Mouse (Mus musculus): ENCODE results near the gene Slc22a6. TPM values are rescaled to one million over a fixed set of nuclear protein-coding genes. Genes with fewer than 3 reads are reported as not detected.
A peak's percentile ranks its signal among the peaks of the same experiment; 100 is the strongest.

Gene Slc22a6
- not detected for total RNA-seq (2021)
- long read RNA-seq, experiment 1 = 0 reads
- long read RNA-seq, experiment 2 = 0 reads

DNA sequence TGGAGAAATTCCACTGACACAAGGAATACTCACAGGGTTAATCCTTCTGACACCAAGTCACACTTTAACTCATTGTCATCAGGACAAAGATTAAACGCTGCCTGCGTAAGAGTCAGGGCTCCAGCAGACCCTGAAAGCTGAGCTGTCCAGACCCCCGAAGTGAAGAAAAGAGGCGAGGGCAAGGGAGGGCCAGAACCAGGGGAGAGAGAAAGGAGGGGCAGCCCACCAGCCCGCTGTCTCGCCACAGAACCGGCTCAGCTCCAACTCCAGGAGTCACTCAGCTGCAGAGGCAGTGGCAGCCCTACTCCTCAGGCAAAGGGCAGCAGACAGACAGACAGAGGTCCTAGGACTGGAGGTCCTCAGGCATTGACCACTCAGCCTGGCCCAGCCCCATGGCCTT lies at the start of gene Slc22a6:
Gene Slc22a6, plus strand, starts transcription at position 136 of the 400 bp plus-strand sequence.
- no peak for DNase-seq (ENCODE audit: low spot score)

DNA sequence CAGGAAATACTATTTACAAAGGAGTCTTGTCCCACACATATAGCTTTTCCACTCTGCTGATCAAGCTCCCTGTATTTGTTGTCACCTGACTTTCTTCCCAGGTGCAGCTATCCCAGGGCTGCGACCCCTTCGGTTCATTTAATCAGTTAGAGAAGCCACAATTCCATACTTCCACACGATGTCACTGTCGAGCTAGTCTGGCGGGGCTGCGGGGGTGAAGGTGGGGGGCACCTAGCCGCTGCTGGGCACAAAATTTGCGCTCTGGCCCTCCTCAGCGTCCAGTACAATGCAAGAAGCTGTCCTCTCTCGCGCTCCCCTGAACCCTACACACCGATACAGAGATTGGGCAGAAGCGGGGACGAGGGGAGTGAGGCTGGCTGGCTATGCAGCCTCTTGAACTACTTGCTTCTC lies 48.4 kb upstream of the Slc22a6 start:
- DNase-seq (ENCODE audit: low spot score) = no peak

- DNase-seq (ENCODE audit: low spot score) = no peak
Observed at GRCm38 (mm10) chr19:8570341-8571040, 47.3 kb upstream of the Slc22a6 start.

- DNase-seq (ENCODE audit: low spot score) = no peak
Observed at GRCm38 (mm10) chr19:8571746-8572145, 46.1 kb upstream of the Slc22a6 start.

GRCm38 (mm10) chr19:8572485-8572884 lies 45.4 kb upstream of the Slc22a6 start:
- no peak for DNase-seq (ENCODE audit: low spot score)

DNA sequence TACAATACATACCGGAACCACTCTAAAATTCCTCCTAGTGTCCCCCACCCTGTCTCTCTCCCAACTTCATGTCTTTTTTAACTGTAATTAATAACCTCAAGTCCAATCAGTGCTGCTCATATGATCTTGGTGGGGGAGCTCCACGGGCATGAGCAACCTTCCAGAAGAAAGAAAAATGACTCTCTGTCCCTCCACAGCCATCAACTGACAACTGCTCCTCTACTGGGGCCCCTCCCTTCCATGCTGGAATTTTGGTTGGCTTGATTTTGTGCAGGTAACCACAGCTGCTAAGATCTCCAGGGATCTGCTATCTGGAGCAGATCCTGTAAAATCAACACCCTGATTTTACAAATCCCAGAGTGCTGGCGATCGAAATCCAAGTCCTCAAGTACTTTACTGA lies 40.4 kb upstream of the Slc22a6 start:
- DNase-seq (ENCODE audit: low spot score) = no peak

DNA sequence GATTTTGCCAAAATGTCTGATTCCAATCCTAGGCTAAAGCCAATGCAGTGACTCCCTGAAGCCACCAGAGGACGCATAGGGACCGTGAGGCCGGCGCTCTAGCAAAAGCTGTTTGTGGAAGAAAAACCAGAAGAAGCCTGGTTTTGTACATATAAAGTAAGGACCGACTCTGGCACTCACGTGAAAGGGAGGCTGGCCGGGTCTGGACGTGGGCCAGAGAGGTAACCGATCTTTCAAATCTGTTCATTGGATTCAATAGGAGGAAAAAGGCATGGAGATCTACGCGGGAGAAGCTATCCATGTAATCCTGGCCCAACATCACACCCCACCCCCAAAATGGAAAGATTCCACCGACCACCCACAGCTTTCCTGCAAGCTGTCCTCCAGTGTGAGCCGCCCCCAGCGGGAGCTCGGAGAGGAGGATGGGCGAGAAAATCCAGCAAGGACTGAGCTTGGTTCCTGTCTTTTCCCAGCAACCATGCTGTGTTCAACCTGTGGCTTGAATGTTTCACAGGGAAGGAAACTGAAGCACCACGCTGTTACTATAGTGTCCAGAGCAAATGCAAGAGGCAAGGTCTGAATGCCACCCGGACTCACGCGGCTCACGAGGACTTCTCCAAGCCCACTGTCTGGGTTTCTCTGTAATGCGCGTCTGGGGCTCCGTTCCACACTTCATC lies 39.4 kb upstream of the Slc22a6 start:
- DNase-seq (ENCODE audit: low spot score) = peak; percentile 32

DNA sequence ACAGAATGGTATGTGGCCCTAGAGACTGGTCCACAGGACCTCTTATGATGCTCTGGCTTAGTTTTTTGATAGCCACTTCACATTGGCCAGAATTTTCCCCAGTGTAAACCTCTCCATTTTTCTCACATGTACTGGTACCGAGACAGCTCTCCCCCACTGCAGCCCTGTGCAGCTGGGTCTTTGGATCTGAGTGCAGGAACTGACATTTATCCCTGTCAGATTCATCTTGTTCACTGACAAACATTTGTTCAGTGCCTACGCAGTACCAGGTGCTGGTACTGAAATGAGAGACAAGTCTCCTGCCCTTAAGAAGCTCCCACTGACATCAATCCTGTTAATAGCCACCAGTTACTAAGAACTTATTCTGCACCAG lies 38.9 kb upstream of the Slc22a6 start:
- no peak for DNase-seq (ENCODE audit: low spot score)

GRCm38 (mm10) chr19:8585298-8585697 lies 32.5 kb upstream of the Slc22a6 start:
- no peak for DNase-seq (ENCODE audit: low spot score)

- no peak for DNase-seq (ENCODE audit: low spot score)
Observed at GRCm38 (mm10) chr19:8585899-8586298, 31.9 kb upstream of the Slc22a6 start.

- DNase-seq (ENCODE audit: low spot score) = no peak
Observed at GRCm38 (mm10) chr19:8586350-8586749, 31.5 kb upstream of the Slc22a6 start.

- no peak for DNase-seq (ENCODE audit: low spot score)
Observed at GRCm38 (mm10) chr19:8587315-8587714, 30.5 kb upstream of the Slc22a6 start.

- DNase-seq (ENCODE audit: low spot score) = no peak
Observed at GRCm38 (mm10) chr19:8590954-8591353, 26.9 kb upstream of the Slc22a6 start, which contains the start of gene Slc22a8. TSS of gene Slc22a8 (plus strand) at chr19:8591254.

DNA sequence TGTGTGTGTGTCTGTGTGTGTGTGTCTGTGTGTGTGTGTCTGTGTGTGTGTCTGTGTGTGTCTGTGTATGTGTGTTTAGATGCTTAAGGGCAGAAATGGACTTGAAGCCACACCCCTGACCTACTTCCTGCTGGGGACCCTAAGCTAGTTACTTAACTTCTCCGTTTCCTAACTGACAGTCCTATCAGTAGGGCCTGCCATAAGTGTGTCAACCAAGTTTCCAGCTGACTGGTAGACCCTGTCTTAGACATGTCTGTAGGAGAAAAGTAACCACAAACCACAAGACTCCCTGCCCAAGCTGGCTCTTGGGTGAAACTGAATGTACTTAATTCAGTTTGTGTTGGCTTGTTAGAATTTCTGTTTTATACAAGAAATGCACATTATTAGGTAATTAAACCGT lies 25.7 kb upstream of the Slc22a6 start:
- DNase-seq (ENCODE audit: low spot score) = no peak

GRCm38 (mm10) chr19:8592873-8593408 lies 24.9 kb upstream of the Slc22a6 start:
- no peak for DNase-seq (ENCODE audit: low spot score)

DNA sequence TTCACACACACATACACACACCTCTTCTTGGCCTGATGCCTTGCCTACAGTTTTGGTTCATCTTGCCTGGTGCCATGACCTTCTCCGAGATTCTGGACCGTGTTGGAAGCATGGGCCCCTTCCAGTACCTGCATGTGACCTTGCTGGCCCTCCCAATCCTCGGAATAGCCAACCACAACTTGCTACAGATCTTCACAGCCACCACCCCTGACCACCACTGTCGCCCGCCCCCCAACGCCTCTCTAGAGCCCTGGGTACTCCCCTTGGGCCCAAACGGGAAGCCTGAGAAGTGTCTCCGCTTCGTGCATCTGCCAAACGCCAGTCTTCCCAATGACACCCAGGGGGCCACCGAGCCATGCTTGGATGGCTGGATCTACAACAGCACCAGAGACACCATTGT lies 24.0 kb upstream of the Slc22a6 start:
- no peak for DNase-seq (ENCODE audit: low spot score)

DNA sequence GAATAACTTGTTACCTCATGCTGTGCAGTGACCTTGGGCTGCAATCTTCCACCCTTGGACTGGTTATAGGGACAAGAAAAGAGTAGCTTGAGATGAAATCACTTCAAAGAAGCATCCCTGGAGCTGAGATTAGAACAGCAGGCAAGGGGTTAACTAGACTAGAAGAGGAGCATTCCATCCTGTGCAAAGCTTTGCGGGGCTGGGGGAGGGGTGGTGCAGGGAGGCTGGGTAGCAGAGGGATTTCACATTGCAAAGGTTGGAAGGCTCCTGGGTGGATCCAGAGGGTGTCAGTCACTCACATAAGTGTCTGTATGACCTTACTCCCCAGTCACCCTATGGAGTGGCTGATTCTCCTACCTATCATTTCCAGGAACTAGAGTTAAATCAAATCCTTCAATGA lies 23.3 kb upstream of the Slc22a6 start:
- DNase-seq (ENCODE audit: low spot score) = no peak

DNA sequence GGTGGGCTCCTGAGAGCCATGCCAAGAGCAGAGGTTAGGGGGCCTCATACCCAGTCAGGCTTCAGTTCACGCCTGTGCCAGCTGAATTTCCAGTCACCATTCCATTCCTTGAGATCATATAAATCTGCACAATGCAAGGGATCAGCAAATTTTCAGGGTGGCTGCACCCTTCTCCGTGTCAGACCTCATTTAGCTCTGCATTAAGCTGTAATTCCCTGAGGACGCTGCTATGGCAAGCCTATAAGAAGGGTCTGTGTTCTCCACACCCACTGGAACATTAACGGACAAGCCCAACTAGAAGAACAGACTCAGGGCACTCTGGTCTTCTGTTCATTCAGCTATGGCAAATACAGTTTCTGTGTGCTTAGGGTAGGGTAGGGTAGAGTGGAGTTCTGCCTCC lies 20.6 kb upstream of the Slc22a6 start:
- DNase-seq (ENCODE audit: low spot score) = no peak

DNA sequence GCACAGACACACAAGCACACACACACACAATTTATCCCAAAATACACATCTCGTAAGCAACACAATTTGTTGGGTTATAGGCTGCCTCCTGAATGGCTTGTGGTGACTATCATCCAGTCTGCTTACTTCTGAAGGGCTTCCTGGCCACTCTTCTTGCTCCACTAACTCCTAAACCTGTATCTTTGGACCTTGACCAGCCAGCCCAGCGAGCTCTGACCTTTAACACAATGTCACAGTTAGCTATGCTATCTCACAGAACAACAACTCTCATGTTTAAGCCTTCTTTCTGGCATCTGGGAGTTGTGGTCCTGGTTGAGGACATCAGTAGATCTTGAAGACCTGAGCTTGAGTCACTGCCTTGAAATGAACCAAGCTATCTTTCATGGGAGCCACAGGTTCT lies 18.6 kb upstream of the Slc22a6 start:
- no peak for DNase-seq (ENCODE audit: low spot score)

GRCm38 (mm10) chr19:8601922-8602321 lies 15.9 kb upstream of the Slc22a6 start:
- DNase-seq (ENCODE audit: low spot score) = peak; percentile 14

DNA sequence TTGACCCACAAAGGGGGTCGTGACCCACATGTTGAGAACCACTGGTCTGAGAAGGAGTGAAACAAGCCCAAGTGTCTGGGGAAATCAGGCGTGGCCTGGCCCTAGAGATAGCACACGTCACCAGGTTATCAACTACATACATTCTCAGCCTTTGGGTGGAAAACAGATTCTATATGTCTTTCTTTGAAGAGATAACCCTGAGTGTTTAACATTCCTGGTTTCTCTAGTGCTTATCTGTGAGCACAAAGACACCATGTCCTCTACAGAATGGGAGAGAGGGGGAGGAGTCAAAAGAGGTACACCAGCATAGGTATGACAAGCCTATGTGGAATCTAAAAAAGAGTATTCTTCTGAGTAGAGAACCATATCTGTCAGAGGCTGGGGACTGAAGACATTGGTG lies 14.9 kb upstream of the Slc22a6 start:
- DNase-seq (ENCODE audit: low spot score) = no peak

- no peak for DNase-seq (ENCODE audit: low spot score)
Observed at GRCm38 (mm10) chr19:8604536-8605240, 13.2 kb upstream of the Slc22a6 start.
